Mouse (Mus musculus) T-cell, adult 2 months (primary cell): ENCODE measurements around the gene Cntd1.

Experiments used
- DNase-seq: peaks from one replicate; pipeline ENCODE4 v3.0.0; 2022; ENCODE audit warnings: low spot score

Cntd1 gene

DNA sequence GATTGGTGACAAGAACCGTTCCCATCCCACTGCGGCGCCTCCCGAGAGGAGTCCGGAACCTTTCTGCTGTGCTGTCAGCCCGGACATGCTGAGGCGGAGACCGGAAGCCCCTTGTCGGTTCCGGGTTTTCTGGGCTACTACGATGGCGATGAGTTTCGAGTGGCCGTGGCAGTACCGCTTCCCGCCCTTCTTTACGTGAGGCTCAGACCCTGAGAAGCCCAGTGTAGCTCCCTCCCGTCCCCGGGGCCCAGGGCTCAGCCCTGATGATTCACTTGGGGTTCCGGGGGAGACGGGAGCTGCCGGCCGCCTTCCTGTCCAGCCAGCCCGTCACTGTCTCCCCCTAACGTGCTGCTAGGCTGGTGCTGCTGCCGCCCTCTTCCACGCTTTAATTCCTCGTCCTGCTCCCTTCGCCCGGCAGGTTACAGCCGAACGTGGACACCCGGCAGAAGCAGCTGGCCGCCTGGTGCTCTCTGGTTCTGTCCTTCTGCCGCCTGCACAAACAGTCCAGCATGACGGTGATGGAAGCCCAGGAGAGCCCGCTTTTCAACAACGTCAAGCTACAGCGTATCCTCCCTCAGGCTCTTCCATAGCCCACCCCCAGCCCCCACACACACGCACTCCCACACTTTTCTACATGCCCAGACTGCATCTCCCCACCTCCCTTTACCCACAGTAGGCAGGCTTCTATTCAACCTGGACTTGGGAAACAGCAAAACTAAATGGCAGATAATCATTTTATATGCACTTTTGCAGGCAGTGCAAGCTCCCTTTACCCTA is 25.0 kb upstream of the Cntd1 start, which contains the start of gene Vps25:
Vps25 (plus strand) TSS at position 95 of the 777 bp plus-strand sequence.
- DNase-seq = peak; percentile 83

DNA sequence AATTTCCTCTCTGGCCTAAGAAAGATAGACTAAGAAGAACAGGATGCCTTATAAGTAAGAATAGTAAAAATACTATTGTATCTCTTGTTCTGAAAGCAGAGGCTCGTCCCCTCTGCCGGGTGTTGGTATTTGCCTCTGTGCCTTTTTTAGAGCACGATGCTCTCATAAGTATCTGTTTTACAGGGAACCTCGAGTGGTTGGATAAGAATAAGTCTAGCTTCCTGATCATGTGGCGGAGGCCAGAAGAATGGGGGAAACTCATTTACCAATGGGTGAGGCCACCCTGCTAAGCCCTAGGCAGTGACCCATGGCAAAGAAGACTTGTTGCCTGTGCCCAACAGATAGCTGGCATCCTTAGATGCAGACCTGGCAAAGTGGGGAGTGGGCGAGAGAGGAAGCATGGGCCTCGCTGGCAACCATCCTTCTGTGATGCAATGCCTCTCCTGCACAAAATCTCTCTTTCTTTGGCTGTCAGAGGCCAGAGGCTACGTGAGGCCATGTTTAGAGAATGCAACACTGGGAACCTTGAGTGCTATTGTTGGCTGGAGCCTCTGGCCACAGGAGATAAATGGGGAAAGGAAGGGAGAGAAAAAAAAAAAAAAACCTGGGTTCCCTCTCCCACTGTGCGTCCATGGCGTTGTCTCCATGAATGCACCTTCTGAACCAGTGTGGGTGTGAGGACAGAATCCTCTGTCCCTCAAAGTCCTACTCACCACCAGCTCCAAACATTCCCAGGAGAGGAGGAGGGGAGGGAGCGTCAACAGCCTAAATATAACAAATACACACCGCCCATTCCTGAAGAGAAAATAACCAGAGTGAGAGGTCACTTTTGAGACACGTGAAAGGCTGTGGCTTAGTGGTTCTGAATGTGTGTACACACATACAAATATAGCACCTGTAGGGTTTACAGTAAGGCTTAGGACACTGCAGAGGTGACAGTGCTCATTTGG is 22.7 kb upstream of the Cntd1 start:
- DNase-seq = no peak

DNA sequence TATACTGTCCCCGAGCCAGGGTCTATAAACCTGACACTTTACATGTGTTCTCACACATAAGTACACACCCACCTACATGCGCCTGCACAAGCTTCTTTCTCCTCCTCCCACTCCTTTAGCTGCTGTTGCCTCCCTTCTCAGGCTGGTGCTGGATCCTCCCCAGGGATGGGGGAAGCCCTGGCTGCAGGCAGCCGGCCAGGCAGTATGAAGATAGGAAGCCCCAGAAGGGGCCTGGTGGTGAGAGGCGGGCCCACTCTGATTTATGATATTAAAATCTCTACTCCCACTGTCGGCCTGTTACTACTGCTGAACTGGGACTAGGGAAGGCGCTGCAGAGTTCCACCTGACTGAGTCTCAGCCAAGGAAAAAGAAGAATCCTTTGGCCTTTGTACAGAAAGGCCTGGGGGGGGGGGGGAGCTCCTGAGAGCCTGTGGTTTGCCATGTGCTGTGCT is 19.5 kb upstream of the Cntd1 start:
- no peak for DNase-seq

DNA sequence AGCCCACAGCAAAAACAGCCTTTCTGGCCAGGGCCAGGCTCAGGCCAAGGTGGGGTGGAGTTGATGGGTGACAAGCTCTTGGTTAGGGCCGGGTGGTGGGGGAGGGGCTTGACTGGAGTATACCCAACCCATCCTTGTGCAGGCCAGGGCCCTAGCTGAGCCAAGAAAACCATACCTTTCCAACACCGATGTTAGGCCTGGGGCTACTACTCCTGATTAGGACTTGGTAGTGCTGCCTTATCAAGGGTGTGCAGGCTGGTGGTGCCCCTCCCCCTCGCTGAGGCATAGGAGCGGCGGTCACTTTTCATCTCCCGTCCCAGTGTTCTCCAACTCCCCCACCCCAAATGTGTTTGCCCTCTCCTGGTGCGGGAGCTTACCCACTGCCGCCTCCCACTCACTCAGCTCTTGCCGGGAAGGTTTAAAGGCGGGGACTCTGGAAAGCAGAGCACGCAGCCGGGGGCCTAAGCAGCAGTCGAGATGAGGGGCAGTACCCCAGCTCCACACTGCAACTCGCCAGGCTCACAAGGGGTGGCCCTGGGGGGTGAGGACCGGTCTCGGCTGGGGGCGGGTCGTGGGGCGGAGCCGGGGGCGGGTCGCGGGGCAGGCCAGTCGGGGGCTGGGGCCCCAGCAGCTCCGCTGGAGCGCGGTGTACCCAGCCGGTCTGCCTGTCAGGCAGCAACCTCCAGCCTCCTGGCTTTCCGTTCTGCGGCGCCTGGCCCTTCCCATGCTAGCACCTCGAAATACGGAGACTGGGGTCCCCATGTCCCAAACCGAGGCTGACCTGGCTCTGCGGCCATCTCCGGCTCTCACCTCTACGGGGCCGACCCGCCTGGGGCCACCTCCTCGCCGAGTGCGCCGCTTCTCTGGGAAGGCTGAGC is 18.6 kb upstream of the Cntd1 start, which contains the start of gene Wnk4:
Wnk4 (plus strand) TSS at position 620 of the 878 bp plus-strand sequence.
- DNase-seq = peak; percentile 29

DNA sequence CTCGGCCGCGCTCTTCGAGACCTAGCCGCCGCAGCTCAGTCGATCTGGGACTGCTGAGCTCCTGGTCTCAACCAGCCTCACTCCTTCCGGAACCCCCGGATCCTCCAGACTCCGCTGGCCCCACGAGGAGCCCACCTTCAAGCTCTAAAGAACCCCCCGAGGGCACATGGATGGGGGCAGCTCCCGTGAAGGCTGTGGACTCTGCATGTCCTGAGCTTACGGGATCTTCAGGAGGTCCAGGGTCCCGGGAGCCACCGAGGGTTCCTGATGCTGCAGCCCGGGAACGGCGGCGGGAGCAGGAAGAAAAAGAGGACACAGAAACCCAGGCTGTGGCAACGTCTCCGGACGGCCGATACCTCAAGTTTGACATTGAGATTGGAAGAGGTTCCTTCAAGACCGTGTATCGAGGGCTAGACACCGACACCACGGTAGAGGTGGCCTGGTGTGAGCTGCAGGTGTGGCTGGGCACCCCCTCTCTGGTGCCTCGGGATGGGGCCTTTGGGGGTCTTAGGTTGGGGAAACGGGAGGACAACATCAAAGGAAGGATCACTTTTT is 17.9 kb upstream of the Cntd1 start:
- no peak for DNase-seq

DNA sequence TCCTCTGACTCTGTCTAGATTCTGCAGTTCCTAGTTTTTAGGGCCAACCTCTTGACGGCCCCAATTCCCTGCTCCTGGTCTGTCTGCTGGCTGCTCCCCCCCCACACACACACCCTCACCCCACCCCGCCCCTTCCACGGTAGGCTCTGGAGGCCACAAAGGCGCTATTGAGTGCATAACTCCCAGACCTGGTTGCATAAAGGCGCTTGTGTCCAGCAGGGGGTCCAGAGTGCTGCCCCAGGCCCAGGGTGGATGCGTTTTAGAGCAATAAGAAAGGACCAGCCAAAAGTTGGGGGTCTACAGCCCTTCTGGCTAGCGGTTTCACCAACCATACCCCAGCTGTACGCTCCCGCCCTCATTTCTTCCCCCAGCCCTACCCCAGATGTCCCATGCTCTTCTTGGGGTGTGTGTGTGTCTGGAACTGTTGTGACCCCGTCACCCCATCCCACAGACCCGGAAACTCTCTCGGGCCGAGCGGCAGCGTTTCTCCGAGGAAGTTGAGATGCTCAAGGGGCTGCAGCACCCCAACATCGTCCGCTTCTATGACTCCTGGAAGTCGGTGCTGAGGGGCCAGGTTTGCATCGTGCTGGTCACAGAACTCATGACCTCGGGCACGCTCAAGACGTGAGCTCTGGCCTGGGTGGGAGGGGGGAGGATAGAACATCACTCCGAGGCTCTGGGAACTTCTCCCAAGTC is 16.4 kb upstream of the Cntd1 start:
- no peak for DNase-seq

DNA sequence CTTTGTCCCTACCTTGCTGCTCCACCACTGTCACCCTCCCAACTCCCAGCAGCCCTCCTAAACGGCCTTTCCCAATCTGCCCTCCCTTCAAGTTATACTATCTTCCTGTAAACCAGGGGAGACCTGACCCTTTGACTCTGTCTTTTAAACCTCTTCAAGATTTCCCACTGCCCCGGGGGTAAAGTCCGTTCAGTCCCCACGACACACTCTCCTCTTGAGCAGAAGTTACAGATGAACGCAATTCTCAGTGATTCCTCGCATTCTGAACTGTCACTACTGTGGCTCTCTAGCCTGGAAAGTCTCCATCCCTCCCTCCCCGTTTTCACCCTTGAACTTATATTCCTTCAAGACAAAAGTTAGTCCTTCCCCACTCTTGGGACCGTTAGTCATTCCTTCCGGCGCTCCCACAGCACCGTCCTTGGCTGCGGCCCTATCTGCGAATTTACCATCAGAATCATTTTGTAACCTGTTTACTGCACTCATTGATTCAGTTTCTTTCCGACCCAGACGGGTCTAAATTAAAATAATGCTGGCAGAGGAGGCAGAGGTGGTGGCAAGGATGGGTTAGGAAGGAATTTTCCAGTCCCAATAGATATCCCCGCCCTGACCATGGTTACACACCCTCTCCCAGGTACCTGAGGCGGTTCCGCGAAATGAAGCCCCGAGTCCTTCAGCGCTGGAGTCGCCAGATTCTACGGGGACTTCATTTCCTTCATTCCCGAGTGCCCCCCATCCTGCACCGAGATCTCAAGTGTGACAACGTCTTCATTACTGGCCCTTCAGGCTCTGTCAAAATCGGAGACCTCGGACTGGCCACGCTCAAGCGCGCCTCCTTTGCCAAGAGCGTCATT is 15.4 kb upstream of the Cntd1 start:
- DNase-seq = no peak

DNA sequence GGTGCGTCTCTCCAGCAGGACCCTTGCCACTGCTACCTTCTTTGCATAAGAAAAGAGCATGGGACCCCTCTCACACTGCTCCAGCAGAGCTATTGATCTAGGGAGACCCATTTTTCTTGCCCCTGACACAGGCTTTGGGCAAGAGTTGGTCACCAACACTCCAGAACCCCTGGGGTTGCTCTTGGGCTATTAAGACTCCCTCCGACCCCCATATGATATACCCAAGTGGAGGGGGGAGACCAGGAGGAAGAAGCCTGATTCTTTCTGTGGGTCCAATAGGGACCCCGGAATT is 14.9 kb upstream of the Cntd1 start:
- no peak for DNase-seq

DNA sequence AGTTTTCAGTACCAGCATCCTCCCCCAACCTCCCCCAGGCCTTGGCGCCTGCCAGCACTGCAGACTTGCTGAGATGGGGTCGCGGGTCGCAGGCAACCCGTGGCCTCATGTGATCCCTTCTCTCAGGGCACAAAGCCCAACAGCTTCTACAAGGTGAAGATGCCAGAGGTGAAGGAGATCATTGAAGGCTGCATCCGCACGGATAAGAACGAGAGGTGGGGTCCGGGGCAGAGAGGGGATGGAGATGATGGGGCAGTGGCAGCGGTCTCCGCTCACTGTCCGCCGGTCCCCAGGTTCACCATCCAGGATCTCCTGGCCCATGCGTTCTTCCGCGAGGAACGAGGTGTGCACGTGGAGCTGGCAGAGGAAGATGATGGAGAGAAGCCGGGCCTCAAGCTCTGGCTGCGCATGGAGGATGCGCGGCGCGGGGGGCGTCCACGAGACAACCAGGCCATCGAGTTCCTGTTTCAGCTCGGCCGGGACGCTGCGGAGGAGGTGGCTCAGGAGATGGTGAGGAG is 13.8 kb upstream of the Cntd1 start:
- DNase-seq = no peak

DNA sequence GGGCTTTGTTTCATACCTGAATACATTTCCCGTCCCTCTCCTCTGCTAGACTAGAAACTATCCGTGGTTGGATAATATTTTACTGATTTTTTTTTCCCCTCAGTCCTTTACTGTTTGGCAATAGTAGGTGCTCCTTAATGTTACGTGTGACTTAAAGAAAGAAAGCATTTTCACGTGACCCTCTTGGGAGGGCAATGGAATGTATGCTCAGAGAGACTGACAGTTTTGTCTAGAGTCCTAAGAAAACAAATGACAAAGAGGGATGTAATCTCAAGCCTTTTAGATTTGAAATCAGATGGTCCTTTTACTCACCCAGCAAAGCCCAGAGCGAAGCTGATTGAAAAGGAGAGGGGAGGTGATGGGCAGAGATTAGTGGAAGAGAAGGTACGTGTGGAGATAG is 12.9 kb upstream of the Cntd1 start:
- DNase-seq = no peak

DNA sequence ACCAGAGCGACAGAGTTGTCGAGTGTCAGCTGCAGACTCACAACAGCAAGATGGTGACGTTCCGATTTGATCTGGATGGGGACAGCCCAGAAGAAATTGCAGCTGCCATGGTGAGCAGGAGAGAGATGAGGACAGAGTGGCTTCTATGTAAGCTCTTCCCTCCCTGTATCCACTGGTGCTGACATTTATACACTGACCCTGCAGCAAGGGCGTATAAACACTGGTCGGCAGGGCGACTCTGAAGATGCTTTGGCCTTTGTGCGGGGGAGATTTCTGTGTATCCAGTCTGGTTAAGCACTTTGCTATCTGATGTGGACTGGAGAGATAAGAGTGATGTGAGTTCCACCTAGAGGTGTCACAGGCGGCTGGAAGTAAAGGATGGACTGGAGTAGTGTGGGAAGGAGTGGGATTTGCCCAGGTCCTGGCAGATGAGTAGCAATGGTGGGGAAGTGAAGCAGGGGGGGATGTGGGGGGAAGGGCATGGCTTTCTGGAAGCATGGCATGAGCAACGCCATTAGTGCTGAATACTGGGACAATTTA is 9.2 kb upstream of the Cntd1 start:
- DNase-seq = no peak

DNA sequence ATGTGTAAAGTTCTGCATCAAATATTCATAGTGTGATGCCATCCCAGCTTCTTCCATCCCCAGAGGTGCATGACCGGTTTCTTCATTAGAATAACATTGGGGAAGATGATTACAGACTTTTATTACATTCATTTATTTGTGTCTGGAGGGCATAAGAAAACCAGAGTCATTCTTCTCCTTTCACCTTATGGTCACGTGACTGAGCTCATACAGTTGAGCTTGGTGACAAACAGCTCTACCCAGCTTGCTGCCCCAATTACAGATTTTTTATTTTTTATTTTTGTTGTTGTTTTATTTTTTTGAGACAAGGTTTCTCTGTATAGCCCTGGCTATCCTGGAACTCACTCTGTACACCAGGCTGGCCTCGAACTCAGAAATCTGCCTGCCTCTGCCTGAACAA is 6.4 kb upstream of the Cntd1 start:
- DNase-seq = no peak

DNA sequence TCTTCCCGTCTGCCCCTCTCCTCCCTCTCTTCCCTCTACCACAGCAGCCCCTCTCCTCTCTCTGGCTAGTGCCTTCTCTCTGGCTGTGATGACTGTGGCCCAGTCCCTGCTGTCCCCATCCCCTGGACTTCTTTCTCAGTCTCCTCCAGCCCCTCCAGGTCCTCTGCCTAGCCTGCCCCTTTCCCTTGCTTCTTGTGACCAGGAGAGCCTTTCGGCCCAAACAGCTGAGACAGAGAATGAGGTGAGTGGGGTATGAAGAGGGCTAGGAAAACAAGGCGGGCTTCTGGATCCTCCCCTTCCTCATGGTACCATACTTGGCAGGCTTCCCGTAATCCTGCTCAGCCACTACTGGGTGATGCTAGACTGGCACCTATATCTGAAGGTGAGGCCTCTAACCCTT is 3.5 kb upstream of the Cntd1 start:
- no peak for DNase-seq

DNA sequence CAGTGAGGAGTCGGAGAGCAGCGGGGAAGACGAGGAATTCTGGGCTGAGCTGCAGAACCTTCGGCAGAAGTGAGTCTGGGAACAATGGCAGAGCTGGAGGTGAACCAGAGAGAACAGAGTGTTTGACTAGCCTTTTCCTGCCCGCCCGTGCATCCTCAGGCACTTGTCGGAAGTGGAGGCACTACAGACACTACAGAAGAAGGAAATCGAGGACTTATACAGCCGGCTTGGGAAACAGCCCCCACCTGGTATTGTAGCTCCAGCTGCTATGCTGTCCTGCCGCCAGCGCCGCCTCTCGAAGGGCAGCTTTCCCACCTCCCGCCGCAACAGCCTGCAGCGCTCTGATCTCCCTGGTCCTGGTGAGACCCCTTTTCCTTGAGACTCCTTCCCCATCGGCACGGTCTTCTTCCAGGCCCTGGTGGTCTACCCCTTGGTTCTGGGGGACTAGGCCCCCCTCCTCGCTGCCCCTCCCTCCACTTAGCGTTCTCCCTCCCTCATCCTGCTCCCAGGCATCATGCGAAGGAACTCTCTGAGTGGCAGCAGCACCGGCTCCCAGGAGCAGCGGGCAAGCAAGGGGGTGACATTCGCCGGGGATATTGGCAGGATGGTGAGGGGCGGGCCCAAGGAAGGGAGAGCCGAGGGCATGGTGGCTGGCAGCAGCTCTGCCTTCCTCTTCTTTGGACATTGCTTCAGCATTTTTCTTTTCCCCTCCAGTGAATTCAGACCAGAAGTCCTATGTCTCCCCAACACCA is 2.3 kb upstream of the Cntd1 start:
- DNase-seq = no peak

DNA sequence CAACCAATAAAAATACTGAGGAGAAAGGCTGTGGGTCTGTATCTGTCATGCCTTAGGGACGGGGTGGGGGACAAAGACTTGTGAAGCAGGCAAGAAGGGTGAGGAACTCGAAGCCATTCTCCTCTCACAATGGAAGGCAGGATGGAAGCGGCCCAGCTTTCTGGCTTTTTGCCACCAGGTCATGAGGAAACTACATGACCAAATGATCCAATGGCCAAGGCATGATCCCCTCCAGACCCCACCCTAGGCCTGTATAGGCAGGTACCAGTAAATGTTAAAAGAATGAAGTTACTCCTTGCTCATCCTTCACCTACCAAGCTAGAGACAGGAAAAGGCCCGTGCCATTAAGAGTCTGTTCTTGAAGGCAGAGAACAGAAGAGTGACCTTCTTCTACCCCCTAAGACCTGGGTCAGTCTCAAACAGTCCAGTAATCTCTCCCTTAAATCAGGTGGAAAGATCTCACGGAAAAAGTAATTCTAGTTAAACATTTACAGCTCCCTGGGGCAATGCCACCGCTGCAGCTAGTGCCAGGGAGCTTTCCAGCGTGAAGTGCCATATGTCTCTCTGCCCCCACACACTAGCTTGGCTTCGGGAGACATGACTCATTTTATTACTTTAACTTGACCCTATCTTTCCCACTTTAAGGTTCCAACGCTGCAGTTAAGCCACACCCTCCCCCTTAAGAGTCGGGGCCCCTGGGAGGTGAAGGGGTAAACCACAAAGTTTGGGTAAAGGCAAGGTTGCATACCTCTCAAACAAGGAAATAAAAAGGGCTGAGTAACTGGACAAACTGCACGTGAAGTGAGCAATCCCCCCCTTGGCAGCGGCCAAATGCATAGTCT is 1.2 kb upstream of the Cntd1 start:
- DNase-seq = no peak

DNA sequence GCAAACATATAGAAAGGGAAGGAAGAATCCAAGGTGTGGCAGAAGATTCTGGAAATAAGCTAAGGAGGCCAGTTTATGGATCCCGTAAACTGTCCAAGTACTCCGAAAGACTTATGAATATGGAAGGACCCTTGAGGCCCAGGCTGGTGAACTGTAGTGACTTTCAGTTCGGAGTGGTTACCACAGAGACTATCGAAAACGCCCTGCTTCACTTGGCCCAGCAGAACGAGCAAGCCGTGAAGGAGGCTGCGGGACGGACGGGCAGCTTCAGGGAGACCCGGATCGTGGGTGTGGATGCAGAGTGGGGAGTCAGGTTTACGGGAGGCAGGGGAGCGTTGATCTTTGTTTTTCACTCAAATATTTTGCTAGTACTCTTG is 369 bp downstream of the Cntd1 start:
- DNase-seq = no peak

DNA sequence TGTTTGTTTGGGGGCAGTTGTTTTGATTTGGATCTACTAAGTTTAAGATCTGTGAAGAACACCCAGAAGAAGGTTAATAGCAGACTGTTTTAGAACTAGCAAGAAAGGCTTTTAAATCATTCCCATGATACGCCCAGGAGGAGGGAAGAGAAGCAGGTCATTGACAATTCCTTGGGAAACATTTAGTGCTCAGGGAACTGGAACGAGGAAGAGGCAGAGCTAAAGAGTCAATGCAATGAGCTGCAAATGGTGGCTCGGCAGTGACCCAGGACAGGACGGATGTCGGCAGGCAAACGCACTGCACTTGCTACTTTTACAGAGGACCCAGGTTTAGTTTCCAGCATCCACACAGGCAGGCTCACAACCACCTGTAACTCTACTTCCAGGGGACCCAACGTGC is 2.0 kb downstream of the Cntd1 start:
- no peak for DNase-seq

DNA sequence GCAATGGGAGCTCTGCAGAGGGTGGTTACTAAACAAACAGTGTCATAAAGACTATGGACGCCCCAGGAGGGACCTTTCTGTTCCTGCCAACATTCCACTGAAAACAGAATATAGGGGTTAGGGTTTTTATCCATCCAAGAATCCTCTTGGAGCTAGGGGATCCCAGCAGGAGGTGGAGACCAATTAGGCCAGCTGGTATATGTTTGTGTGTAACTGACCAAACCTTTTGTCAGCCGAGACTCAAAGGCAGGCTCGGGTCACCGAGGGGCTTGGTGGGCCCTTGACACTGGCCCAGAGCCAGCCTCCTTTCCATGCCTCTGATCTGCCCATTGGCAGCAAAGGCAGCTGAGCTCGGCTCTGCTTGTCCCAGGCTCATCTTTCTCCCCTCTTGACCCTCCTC is 4.1 kb downstream of the Cntd1 start:
- no peak for DNase-seq
